Mouse (Mus musculus) kidney, adult 9 months (tissue): ENCODE measurements at regions not wholly inside any gene's neighbourhood (a gene's known extent, or its start where the extent isn't known, plus 50 kb on each side); places are given as distances from the start of the nearest gene placed in this dataset.

Source experiments
- DNase-seq: peaks from one replicate; pipeline ENCODE4 v3.0.0; 2022

- DNase-seq, result peak; percentile 48
Observed at GRCm38 (mm10) chr1:61277170-61277710, 299.5 kb downstream of the Icos start.

DNA sequence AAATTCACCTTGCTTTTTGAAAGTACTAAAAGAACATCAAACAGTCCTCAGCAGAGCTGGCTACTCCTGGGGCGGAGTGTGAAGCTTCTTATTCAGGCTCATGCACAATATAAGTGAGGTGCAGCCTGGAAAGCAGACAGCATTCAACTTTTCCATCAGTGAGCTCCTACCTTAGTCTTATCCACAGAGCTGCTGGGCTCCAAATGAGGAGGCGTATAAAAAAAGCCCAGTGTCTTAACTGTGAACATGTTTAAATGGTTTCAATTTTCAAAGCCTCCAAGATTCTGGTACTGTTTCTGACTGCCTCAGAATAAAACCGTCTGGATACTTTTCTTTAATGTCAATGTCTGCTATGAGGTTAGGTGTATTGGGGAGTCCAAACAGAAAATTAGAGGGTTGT, 310.5 kb downstream of the Icos start:
- DNase-seq, result no peak

DNA sequence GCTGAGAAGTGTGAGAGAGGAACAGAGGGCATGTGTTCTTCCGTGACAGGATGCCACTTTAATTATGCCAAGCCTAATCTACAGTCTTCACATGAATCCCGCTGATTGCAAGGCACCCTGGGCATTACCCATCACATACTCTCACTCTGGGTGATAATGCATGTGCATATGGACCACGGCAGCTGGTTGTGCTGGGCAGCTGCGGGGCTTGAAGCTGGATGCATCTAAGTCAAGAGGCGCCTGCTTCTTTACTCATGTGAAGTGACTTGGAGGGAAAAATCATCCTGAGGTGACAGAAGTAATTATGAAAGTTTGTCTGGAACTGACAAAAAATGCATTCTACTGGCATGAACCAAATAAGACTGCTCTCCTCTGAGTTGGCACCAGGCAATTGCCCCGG, 311.2 kb downstream of the Icos start:
- no peak for DNase-seq

GRCm38 (mm10) chr1:61289552-61289951, 311.8 kb downstream of the Icos start:
- DNase-seq, result no peak

GRCm38 (mm10) chr1:61293106-61293505, 315.4 kb downstream of the Icos start:
- no peak for DNase-seq

DNA sequence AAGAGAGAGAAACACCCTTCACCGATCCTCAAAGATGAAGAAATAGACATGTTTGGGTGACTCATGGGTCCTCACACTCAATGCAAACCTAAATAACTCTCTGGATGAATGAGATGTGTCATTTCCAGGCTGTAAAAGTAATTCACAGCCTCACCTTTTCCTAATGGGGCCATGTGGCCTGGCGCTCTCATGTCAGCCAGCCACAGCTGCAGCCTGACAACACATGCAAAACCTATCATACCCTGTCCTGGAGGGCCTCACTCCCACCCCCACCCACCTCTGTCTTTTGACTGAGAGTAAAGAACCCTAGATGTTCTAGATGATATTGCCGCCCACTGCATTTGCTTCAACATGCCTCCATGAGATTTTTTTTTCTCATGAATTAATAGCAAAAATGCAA, 317.5 kb downstream of the Icos start:
- no peak for DNase-seq

DNA sequence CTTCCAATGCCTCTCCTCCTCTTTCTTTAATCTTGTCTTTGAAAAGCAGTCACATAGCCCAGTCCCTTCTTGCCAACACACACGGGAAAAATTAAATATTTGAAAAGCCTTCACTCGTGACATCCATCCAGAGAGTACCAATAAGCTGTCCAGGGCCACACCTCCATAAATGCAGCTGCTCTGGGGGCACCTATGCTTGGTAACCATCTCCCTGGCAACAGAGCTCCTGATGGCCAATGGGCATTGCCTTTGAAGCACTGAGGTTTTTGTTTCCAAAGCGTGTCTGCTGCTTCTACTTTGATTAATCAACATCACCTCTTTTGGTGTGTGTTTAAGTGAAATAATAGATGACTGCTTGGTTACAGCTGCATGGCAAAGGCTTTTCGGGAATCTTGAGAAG, 319.1 kb downstream of the Icos start:
- DNase-seq, result no peak

GRCm38 (mm10) chr1:61297361-61297760, 319.6 kb downstream of the Icos start:
- no peak for DNase-seq

DNA sequence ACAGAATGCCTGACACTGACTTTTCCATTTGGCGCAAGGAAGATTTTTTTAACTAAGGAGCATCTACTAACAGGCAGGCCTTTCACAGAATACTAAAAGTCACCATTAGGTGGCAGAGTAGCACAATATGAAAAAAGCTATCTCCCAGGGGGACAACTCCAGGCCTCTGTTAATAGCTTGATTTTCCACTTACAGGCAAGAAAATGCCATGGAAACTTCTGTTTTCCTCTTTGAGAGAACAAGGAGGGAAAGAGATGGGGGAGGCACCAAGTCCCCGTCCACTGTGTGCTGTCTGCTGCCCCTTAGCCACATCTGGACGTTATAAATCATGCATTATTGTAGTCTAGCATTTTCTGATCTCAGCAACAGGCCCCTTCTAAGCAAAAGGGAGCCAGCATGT, 320.3 kb downstream of the Icos start:
- DNase-seq, result peak; percentile 78

- no peak for DNase-seq
Observed at GRCm38 (mm10) chr1:61298779-61299178, 321.1 kb downstream of the Icos start.

GRCm38 (mm10) chr1:61300491-61300890, 322.8 kb downstream of the Icos start:
- DNase-seq, result no peak

- no peak for DNase-seq
Observed at GRCm38 (mm10) chr1:61301041-61302030, 323.6 kb downstream of the Icos start.

- no peak for DNase-seq
Observed at GRCm38 (mm10) chr1:61302570-61303071, 324.9 kb downstream of the Icos start.

DNA sequence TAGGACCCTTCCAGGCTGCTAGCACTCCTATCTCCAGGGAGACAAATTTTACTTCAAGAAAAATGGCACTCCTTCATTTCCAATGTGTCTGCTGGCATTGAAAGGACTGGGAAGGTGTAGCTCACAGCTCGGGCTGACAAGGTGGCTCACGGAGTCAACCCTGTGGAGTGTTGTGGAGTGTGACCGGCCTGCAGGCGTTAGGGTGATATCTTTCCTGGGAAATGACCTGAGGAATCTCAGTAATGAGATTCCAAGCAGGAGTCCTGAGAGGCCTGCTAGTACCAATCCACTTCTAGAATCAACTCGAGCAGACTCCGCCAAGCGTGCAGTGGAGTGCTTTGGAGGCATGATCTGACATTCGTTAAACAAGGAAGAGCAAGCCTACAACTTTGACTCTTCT, 328.6 kb downstream of the Icos start:
- DNase-seq, result no peak

DNA sequence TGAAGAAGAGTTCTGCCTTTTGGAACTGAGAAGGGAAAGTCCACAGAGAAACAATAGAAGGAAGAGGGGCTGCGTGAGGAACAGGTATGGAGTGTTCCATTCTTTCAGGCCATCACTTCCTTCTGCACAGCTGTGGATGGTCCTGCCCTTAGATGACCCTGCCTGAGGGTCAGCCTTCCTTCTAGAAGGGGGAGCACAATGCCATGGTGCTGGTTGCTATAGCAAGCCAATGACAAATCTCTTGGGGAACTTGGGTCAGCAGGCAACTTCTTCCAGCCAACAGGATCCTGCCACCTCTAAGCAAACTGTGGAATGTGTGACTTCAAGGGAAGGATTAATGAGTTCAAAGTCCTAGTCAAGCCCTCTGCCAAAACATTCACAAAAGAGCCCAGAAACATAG, 329.1 kb upstream of the Pard3b start:
- DNase-seq, result peak; percentile 44

DNA sequence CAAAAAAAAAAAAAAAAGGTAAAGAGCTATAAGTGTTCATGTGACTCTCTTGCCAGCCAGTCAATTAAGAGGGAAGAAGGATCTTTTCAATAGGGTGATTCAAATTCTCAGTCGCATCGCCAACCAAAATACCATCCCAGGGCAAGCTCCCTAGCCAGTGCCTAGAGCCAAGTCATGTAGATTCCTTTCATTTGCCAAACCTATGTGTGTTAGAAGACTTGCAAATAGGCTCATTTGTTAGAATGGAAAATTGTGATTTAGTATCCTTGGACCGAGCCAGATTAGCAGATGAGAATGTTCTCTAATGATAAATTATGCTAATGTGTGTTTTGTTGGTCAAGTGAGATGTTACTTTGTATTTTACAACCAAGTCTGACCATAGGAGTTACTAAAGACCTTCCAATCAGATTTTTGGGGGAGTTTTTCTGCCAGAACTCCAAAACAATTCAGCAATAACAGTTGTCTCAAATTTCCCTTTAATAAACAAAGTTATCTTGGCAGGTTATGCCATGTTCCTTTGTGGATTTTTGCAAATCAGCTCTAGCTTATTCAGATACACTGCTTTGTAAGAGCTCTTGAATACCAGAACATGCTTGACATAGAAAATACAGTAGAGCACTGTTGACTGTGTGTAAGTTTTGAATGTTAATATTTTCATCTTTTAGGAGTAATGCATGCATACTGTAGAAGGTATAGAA, 328.4 kb upstream of the Pard3b start:
- no peak for DNase-seq

GRCm38 (mm10) chr1:61310761-61311090, 327.9 kb upstream of the Pard3b start:
- no peak for DNase-seq

DNA sequence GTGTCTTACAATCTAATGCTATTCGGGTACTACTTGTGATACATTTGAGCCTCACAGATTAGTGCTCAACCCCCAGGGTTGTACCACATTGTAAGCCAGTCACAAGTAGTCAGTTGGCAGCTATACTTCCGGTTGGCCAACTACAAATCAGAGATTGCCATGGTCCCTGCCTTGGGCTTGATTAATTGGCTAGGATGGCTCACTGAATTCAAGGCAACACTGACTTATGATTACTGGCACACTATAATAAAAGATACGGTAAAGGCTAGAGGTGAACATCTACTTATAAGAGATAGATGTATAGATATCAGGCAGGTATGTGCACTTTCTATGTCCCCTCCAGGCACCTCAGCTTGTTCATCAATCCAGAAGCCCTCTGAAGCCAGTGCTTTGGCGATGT, 325.4 kb upstream of the Pard3b start:
- no peak for DNase-seq

- DNase-seq, result no peak
Observed at GRCm38 (mm10) chr1:61316261-61316660, 322.4 kb upstream of the Pard3b start.

GRCm38 (mm10) chr1:61316736-61317135, 321.9 kb upstream of the Pard3b start:
- DNase-seq, result peak; percentile 48

GRCm38 (mm10) chr1:61318042-61318441, 320.6 kb upstream of the Pard3b start:
- DNase-seq, result no peak

GRCm38 (mm10) chr1:61321513-61322145, 317.0 kb upstream of the Pard3b start:
- DNase-seq, result no peak

- no peak for DNase-seq
Observed at GRCm38 (mm10) chr1:61331456-61331855, 307.2 kb upstream of the Pard3b start.
